Mouse (Mus musculus): Measurements from ENCODE around the gene Arcn1. TPM values are rescaled to one million over a fixed set of nuclear protein-coding genes. Genes with fewer than 3 reads are reported as not detected.

The Arcn1 gene
- polyA plus RNA-seq (2012; rRNA removed) (26.6 and 33.5 TPM in 2 replicates), polyA plus RNA-seq (2014; fragmentation: Nextera tagmentation; extraction: Ambion mirVana) (84.1 and 88.5 TPM in 2 replicates)

GRCm38 (mm10) chr9:44767101-44768028 lies at the start of gene Arcn1, which contains the start of gene Ift46:
Gene Arcn1 (minus strand): TSS chr9:44767845.
Gene Ift46 (plus strand): TSS chr9:44767908.
- Histone ChIP-seq H3K4me1 (replicated peaks; ENCODE audit: control insufficient read depth in 2 of 2, insufficient read depth in 2 of 2, low read length in 1 of 2) (peaks cover 4 to 15% of the 10 kb centered on the region in 2 experiments), H3K9me3 (ENCODE audit: control insufficient read depth, low read length) (no peaks in the 10 kb centered on the region), H3K9ac (replicated peaks) (peak within 1 kb of the TSS; percentile 99), H3K27ac (peak within 1 kb of the TSS; percentile 87), H3K4me3 (ENCODE audit: insufficient read depth in 1 of 2, low read depth in 2 of 2, low read length in 2 of 2) (peak within 1 kb of the TSS; percentile 79 to 96), H3K4me2 (ENCODE audit: low read depth) (peak within 1 kb of the TSS; percentile 95), H3K27me3 (ENCODE audit: control insufficient read depth, insufficient read depth, low read length) (no peaks in the 10 kb centered on the region), H3K36me3 (replicated peaks; ENCODE audit: control insufficient read depth, insufficient read depth, low read depth) (no peaks in the 10 kb centered on the region)
- TF ChIP-seq CTCF (IDR thresholded peaks at IDR 0.05; ENCODE audit: low read depth) (0 out of 2 replicates have a peak, but pooled peaks have one; percentile 18), EP300 (IDR thresholded peaks at IDR 0.05; ENCODE audit: low read depth) (no peak)
- DNase-seq (ENCODE audit: low read depth in 3 of 3, low spot score in 3 of 3) (peak; percentile 74 to 84 (median 79)), ATAC-seq (ENCODE audit: insufficient read depth) (peak; percentile 90)
- under 1% methylated on average over 82 of the region's 82 CpGs for WGBS (ENCODE audit: insufficient replicate concordance)

- Histone ChIP-seq H3K4me3 (ENCODE audit: insufficient read depth in 1 of 2, low read depth in 2 of 2, low read length in 2 of 2) (no peak overlapping the region), H3K27me3 (ENCODE audit: control insufficient read depth, insufficient read depth, low read length) (no peaks in the 10 kb centered on the region), H3K36me3 (replicated peaks; ENCODE audit: control insufficient read depth, insufficient read depth, low read depth) (peaks cover 71% of the 10 kb centered on the region), H3K4me2 (ENCODE audit: low read depth) (no peak overlapping the region), H3K4me1 (replicated peaks; ENCODE audit: control insufficient read depth in 2 of 2, insufficient read depth in 2 of 2, low read length in 1 of 2) (no peaks in the 10 kb centered on the region), H3K9ac (replicated peaks) (no peak overlapping the region), H3K27ac (no peak overlapping the region), H3K9me3 (ENCODE audit: control insufficient read depth, low read length) (no peaks in the 10 kb centered on the region)
- 86% methylated on average over 8 of the region's 8 CpGs for WGBS (ENCODE audit: insufficient replicate concordance)
- ATAC-seq (ENCODE audit: insufficient read depth) (no peak), DNase-seq (ENCODE audit: low read depth in 3 of 3, low spot score in 3 of 3) (no peak)
- TF ChIP-seq CTCF (IDR thresholded peaks at IDR 0.05; ENCODE audit: low read depth), result no peak
These were observed 46.5 kb upstream of the Arcn1 start for GRCm38 (mm10) chr9:44814179-44814578.

GRCm38 (mm10) chr9:44810316-44810715 lies 42.7 kb upstream of the Arcn1 start:
- DNase-seq (ENCODE audit: low read depth in 3 of 3, low spot score in 3 of 3) (no peak), ATAC-seq (ENCODE audit: insufficient read depth) (no peak)

GRCm38 (mm10) chr9:44807778-44808177 lies 40.1 kb upstream of the Arcn1 start:
- peaks cover 42% of the 10 kb centered on the region for H3K36me3 ChIP-seq (replicated peaks; ENCODE audit: control insufficient read depth, insufficient read depth, low read depth)
- no peak overlapping the region for H3K9ac ChIP-seq (replicated peaks)
- no peaks in the 10 kb centered on the region for H3K4me1 ChIP-seq (replicated peaks; ENCODE audit: control insufficient read depth in 2 of 2, insufficient read depth in 2 of 2, low read length in 1 of 2)
- H3K9me3 ChIP-seq (ENCODE audit: control insufficient read depth, low read length), result no peaks in the 10 kb centered on the region
- ATAC-seq (ENCODE audit: insufficient read depth) (no peak), DNase-seq (ENCODE audit: low read depth in 3 of 3, low spot score in 3 of 3) (no peak)
- H3K27me3 ChIP-seq (ENCODE audit: control insufficient read depth, insufficient read depth, low read length), result no peaks in the 10 kb centered on the region
- no peak for TF ChIP-seq CTCF (IDR thresholded peaks at IDR 0.05; ENCODE audit: low read depth)
- TF ChIP-seq EP300 (IDR thresholded peaks at IDR 0.05; ENCODE audit: low read depth), result no peak
- H3K27ac ChIP-seq, result no peak overlapping the region
- H3K4me2 ChIP-seq (ENCODE audit: low read depth), result no peak overlapping the region
- no peak overlapping the region for H3K4me3 ChIP-seq (ENCODE audit: insufficient read depth in 1 of 2, low read depth in 2 of 2, low read length in 2 of 2)
- 80% methylated on average over 10 of the region's 10 CpGs for WGBS (ENCODE audit: insufficient replicate concordance)

More at GRCm38 (mm10) chr9:44810316-44810715, 42.7 kb upstream of the Arcn1 start:
- WGBS (ENCODE audit: insufficient replicate concordance), result 82% methylated on average over 10 of the region's 10 CpGs
- TF ChIP-seq CTCF (IDR thresholded peaks at IDR 0.05; ENCODE audit: low read depth), result no peak
- TF ChIP-seq EP300 (IDR thresholded peaks at IDR 0.05; ENCODE audit: low read depth), result no peak
- H3K4me2 ChIP-seq (ENCODE audit: low read depth), result no peak overlapping the region
- H3K4me3 ChIP-seq (ENCODE audit: insufficient read depth in 1 of 2, low read depth in 2 of 2, low read length in 2 of 2), result no peak overlapping the region
- H3K9me3 ChIP-seq (ENCODE audit: control insufficient read depth, low read length), result no peaks in the 10 kb centered on the region
- H3K27me3 ChIP-seq (ENCODE audit: control insufficient read depth, insufficient read depth, low read length), result no peaks in the 10 kb centered on the region
- peaks cover 67% of the 10 kb centered on the region for H3K36me3 ChIP-seq (replicated peaks; ENCODE audit: control insufficient read depth, insufficient read depth, low read depth)
- H3K27ac ChIP-seq, result no peak overlapping the region
- H3K9ac ChIP-seq (replicated peaks), result no peak overlapping the region
- no peaks in the 10 kb centered on the region for H3K4me1 ChIP-seq (replicated peaks; ENCODE audit: control insufficient read depth in 2 of 2, insufficient read depth in 2 of 2, low read length in 1 of 2)

- H3K4me2 ChIP-seq (ENCODE audit: low read depth), result no peak overlapping the region
- no peak overlapping the region for H3K4me3 ChIP-seq (ENCODE audit: insufficient read depth in 1 of 2, low read depth in 2 of 2, low read length in 2 of 2)
- H3K27ac ChIP-seq, result no peak overlapping the region
- ATAC-seq (ENCODE audit: insufficient read depth) (no peak), DNase-seq (ENCODE audit: low read depth in 3 of 3, low spot score in 3 of 3) (no peak)
- H3K27me3 ChIP-seq (ENCODE audit: control insufficient read depth, insufficient read depth, low read length), result no peaks in the 10 kb centered on the region
- TF ChIP-seq EP300 (IDR thresholded peaks at IDR 0.05; ENCODE audit: low read depth), result no peak
- no peak for TF ChIP-seq CTCF (IDR thresholded peaks at IDR 0.05; ENCODE audit: low read depth)
- H3K9ac ChIP-seq (replicated peaks), result no peak overlapping the region
- H3K36me3 ChIP-seq (replicated peaks; ENCODE audit: control insufficient read depth, insufficient read depth, low read depth), result peaks cover 39% of the 10 kb centered on the region
- no peaks in the 10 kb centered on the region for H3K9me3 ChIP-seq (ENCODE audit: control insufficient read depth, low read length)
- WGBS (ENCODE audit: insufficient replicate concordance), result 71% methylated on average over 5 of the region's 5 CpGs
- no peaks in the 10 kb centered on the region; a peak in 1 of 4 replicates for H3K4me1 ChIP-seq (replicated peaks; ENCODE audit: control insufficient read depth in 2 of 2, insufficient read depth in 2 of 2, low read length in 1 of 2)
These were observed 39.5 kb upstream of the Arcn1 start for GRCm38 (mm10) chr9:44807141-44807540.

Measured in liver, embryonic 14.5 days (tissue).